Mouse (Mus musculus) myocyte (in vitro differentiated cells): ENCODE data around the gene Gna14. TPM values are rescaled to one million over a fixed set of nuclear protein-coding genes. Genes with fewer than 3 reads are reported as not detected.

Source experiments
- H3K27me3 ChIP-seq: one replicate; pipeline ENCODE4 v1.6.1; 2011; ENCODE audit not compliant: control insufficient read depth, insufficient read depth, insufficient read length
- H3K36me3 ChIP-seq: one replicate; pipeline ENCODE4 v1.6.1; 2011; ENCODE audit not compliant: control insufficient read depth, insufficient read depth
- H3K4me2 ChIP-seq: one replicate; pipeline ENCODE4 v1.6.1; 2011; ENCODE audit warnings: low read depth, control low read depth
- H3K4me3 ChIP-seq: one replicate; pipeline ENCODE4 v1.5.1; 2011; ENCODE audit warnings: mild to moderate bottlenecking, control low read depth, moderate library complexity
- H3K79me2 ChIP-seq: one replicate; pipeline ENCODE4 v1.6.1; 2011; ENCODE audit not compliant: control insufficient read depth, insufficient read depth
- H3ac ChIP-seq: one replicate; pipeline ENCODE4 v1.6.1; 2011; ENCODE audit not compliant: control insufficient read depth, insufficient read length
- CEBPB ChIP-seq: IDR thresholded peaks from 2 replicates; pipeline ENCODE4 v1.6.1; 2011; ENCODE audit warnings: mild to moderate bottlenecking, moderate library complexity; ENCODE audit not compliant: poor library complexity, insufficient read depth, severe bottlenecking
- E2F4 ChIP-seq: IDR thresholded peaks from one replicate; pipeline ENCODE4 v1.6.1; 2011; ENCODE audit warnings: mild to moderate bottlenecking, control low read depth, moderate library complexity; ENCODE audit not compliant: insufficient read depth
- MAX ChIP-seq: IDR thresholded peaks from one replicate; pipeline ENCODE4 v1.6.1; 2011; ENCODE audit warnings: low read depth, mild to moderate bottlenecking, control low read depth
- MYOD1 ChIP-seq, 3 experiments: IDR thresholded peaks; one replicate each; pipeline ENCODE4 v1.6.1; 2011; ENCODE audit warnings: control low read depth in 2 of 3, low read depth in 2 of 3, mild to moderate bottlenecking in 2 of 3, moderate library complexity in 1 of 3; ENCODE audit not compliant: insufficient read length in 2 of 3, control insufficient read depth in 1 of 3
- MYOG ChIP-seq, 3 experiments: IDR thresholded peaks; one replicate each; pipeline ENCODE4 v1.6.1; 2011; ENCODE audit warnings: control low read depth in 2 of 3, low read depth in 2 of 3, mild to moderate bottlenecking in 2 of 3; ENCODE audit not compliant: insufficient read length in 2 of 3, control insufficient read depth in 1 of 3, insufficient read depth in 1 of 3
- POLR2A ChIP-seq: IDR thresholded peaks from one replicate; pipeline ENCODE4 v1.6.1; 2011; ENCODE audit warnings: low read depth, mild to moderate bottlenecking, control low read depth, moderate library complexity; ENCODE audit not compliant: insufficient read length
- POLR2AphosphoS2 ChIP-seq: IDR thresholded peaks from one replicate; pipeline ENCODE4 v1.6.1; 2011; ENCODE audit warnings: low read depth, control low read depth; ENCODE audit not compliant: insufficient read length
- REST ChIP-seq: IDR thresholded peaks from one replicate; pipeline ENCODE4 v1.6.1; 2011; ENCODE audit warnings: mild to moderate bottlenecking, control low read depth, moderate library complexity; ENCODE audit not compliant: insufficient read depth, insufficient read length
- SRF ChIP-seq: IDR thresholded peaks from one replicate; pipeline ENCODE4 v1.6.1; 2011; ENCODE audit warnings: low read depth; ENCODE audit not compliant: control insufficient read depth, insufficient read length
- TCF12 ChIP-seq: IDR thresholded peaks from one replicate; pipeline ENCODE4 v1.6.1; 2011; ENCODE audit warnings: mild to moderate bottlenecking, control low read depth; ENCODE audit not compliant: poor library complexity, insufficient read depth, severe bottlenecking
- TCF3 ChIP-seq: IDR thresholded peaks from one replicate; pipeline ENCODE4 v1.6.1; 2011; ENCODE audit warnings: low read depth, control low read depth; ENCODE audit not compliant: insufficient read length
- USF1 ChIP-seq: IDR thresholded peaks from one replicate; pipeline ENCODE4 v1.6.1; 2011; ENCODE audit warnings: low read depth, mild to moderate bottlenecking, control low read depth, moderate library complexity
- polyA plus RNA-seq: library from polyadenylated mRNA; unstranded; fragments of >200 nt; fragmentation: generic; extraction: Trizol; gene quantifications from one replicate; pipeline ENCODE4 v1.2.1, GENCODE M21; 2012; ENCODE audit warnings: missing spikeins

Gna14 gene
- polyA plus RNA-seq: 0.02 TPM

DNA sequence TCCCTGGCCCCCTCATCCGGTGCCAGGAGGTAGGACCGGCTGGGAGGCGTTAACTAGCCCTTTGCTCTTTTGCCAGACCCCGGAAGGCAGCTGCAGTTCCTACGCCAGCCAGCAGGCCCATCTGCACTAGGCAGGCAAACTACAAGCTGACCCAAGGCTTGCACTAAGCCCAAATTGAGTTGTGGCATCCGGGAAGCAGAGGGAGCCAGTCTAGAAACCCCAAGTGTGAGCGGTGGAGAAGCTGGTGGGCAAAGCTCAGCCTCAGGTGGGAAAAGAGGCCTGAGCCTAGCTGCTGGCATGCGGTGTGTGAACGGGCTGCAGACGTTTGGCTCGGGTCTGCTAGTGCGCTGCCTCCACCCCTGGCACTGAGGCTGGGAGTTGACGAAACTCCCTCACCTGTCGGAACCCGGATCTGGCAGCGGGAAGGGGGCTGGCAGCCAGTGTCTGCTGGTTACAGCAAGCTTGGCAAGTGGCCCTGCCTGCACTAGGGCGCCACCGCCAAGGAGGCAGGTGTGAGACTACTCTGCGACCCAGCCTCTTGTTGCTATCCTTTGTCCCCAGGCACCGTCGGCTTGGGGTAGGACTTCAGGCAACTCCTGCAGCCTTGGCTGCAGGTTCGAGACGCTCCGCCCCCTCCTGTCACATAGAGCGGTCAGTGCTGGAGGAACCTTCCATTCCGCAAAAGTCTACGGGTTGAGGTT lies at the start of gene Gna14:
Gna14 (plus strand) TSS at position 232 of the 701 bp plus-strand sequence.
- Histone ChIP-seq H3K4me2 (peak within 1 kb of the TSS; percentile 38), H3K79me2 (no peaks in the 10 kb centered on the region), H3K36me3 (no peaks in the 10 kb centered on the region), H3K27me3 (peaks cover 13% of the 10 kb centered on the region), H3ac (no peak within 1 kb of the TSS), H3K4me3 (no peak within 1 kb of the TSS)
- TF ChIP-seq USF1: no peak
- no peak for TF ChIP-seq POLR2AphosphoS2
- no peak for TF ChIP-seq CEBPB
- no peak for TF ChIP-seq TCF3

DNA sequence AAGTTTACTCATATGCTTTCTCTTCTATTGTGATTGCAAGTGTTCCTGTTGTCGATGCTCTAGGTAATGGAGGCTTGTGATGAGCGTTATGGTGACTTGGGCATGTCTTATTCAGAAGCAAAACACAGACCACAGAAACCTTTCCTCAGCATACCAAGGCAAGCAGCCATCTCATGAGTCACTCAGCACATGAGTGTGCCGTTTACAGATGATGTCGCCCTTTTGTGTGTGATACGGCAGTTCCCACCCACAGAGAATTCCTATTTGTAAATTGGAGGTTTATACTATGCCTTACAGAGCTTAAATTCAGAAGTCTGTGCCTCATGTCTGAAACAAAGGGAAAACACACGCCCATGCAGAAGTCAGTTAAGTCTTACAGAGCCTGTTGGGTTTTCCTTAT lies 49.0 kb upstream of the Gna14 start:
- peaks cover 19% of the 10 kb centered on the region for H3K36me3 ChIP-seq
- H3K4me3 ChIP-seq: no peak overlapping the region
- no peaks in the 10 kb centered on the region for H3K27me3 ChIP-seq
- H3K4me2 ChIP-seq: peak overlapping the region; percentile 54
- TF ChIP-seq USF1 (no peak), MYOD1 (IDR thresholded peaks at IDR 0.05; ENCODE audit: control insufficient read depth in 1 of 3, insufficient read length in 2 of 3, low read depth in 2 of 3) (peak in 1 of 3 experiments; percentile 33)
- no peak overlapping the region for H3ac ChIP-seq
- no peaks in the 10 kb centered on the region for H3K79me2 ChIP-seq

DNA sequence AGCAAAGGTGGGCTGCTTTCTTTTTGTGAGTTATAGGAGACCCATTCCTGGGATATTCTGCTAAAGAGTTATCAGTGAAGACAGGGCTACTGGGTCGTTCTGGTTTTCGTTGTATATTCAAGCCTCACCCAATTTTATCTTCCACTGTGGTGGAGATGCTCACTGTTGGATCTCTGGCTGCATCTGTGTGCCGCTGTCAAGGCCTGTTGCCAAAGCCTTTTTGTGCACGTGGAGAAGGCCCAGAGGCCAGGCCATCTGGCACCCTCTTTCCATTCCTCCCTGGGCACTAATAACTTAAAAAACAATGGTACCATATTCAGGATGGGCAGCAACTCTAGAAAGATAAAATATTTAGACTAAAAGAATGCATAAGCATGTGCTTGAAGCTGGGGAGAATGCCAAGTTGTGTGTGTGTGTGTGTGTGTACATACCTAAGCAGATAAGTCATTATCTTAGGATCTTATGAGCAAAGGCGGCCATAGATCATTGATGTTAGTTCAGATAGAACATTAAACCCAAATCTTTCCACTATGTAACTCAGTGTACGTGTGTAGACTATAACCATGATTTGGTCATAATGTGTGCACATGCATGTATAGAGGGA lies 45.3 kb upstream of the Gna14 start:
- Histone ChIP-seq H3ac (no peak overlapping the region), H3K36me3 (peaks cover under 1% of the 10 kb centered on the region), H3K4me2 (no peak overlapping the region), H3K27me3 (no peaks in the 10 kb centered on the region), H3K4me3 (no peak overlapping the region), H3K79me2 (no peaks in the 10 kb centered on the region)
- TF ChIP-seq TCF12 (no peak), SRF (no peak), E2F4 (no peak), POLR2A (no peak)

DNA sequence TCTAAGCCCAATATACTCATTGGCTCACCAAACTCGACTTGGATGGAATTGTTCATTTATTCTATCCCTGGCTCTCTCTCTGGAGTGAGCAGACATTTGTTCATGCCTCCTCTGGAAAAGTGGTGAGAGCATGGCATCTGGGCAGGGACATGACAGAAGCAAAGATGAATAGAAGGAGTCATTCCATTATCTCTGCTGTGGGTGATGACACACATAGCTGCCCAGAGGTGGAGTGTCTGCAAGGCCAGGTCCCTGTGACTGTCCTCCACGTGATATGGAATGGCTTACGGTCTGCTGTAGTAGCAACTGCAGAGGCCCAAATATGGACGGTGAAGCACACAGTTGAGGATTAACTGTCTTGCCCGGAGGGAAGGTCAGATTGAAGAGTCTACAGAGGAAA lies 41.2 kb upstream of the Gna14 start:
- H3K4me2 ChIP-seq: no peak overlapping the region
- H3K36me3 ChIP-seq: no peaks in the 10 kb centered on the region
- H3ac ChIP-seq: no peak overlapping the region
- no peak overlapping the region for H3K4me3 ChIP-seq
- H3K79me2 ChIP-seq: no peaks in the 10 kb centered on the region
- no peaks in the 10 kb centered on the region for H3K27me3 ChIP-seq
- TF ChIP-seq POLR2AphosphoS2 (no peak), REST (no peak), POLR2A (no peak), MYOD1 (IDR thresholded peaks at IDR 0.05; ENCODE audit: control insufficient read depth in 1 of 3, insufficient read length in 2 of 3, low read depth in 2 of 3) (no peak), USF1 (no peak), MYOG (IDR thresholded peaks at IDR 0.05; ENCODE audit: control insufficient read depth in 1 of 3, insufficient read depth in 1 of 3, insufficient read length in 2 of 3, low read depth in 2 of 3) (no peak), SRF (no peak)

DNA sequence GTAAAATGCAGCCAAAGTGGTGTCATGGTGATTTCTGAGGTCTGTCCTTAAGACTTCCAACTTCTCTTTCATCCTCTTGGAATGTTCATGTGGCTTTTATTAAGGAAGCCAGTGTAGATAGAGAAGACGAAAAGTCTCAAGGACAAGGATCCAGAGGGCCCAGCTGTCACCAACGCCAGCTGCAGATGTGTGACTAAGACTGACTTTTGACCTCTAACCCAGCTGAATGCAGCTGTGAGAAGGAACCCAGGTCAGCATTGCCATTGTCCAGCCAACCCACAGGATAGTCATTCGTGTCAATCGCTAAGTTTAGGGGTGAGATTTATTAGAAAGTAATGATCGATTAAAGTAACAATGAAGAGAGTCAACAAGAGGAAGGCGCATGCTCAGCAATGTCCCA lies 32.5 kb upstream of the Gna14 start:
- Histone ChIP-seq H3K79me2 (no peaks in the 10 kb centered on the region), H3K27me3 (no peaks in the 10 kb centered on the region)
- peak in 2 of 3 experiments; percentile 25 to 32 for TF ChIP-seq MYOD1 (IDR thresholded peaks at IDR 0.05; ENCODE audit: control insufficient read depth in 1 of 3, insufficient read length in 2 of 3, low read depth in 2 of 3)
- TF ChIP-seq SRF: no peak

DNA sequence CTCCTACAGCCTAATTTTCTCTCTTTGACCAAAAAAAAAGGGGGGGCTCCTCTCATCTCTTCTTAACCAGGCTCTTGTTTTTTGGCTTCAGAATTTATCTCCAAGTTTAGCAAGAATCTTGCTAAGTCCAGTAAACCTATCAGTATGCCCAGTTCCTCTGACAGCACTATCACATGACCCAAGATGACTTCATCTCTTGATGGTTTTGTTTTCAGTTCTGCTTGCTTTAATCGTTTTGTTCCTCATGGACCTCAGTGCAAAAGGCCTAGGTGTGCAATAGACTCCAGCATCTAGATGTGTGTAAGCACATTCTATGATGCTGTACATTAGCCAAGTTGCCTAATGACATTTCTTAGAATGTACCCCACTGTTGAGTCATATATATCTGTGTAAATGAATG lies 27.8 kb upstream of the Gna14 start:
- Histone ChIP-seq H3K79me2 (no peaks in the 10 kb centered on the region), H3ac (no peak overlapping the region), H3K36me3 (no peaks in the 10 kb centered on the region), H3K27me3 (no peaks in the 10 kb centered on the region), H3K4me2 (no peak overlapping the region), H3K4me3 (no peak overlapping the region)
- TF ChIP-seq MAX: no peak
- TF ChIP-seq E2F4: no peak
- no peak for TF ChIP-seq REST
- TF ChIP-seq USF1: no peak
- no peak for TF ChIP-seq TCF3
- no peak for TF ChIP-seq SRF
- no peak for TF ChIP-seq POLR2A
- no peak for TF ChIP-seq POLR2AphosphoS2
- no peak for TF ChIP-seq MYOD1 (IDR thresholded peaks at IDR 0.05; ENCODE audit: control insufficient read depth in 1 of 3, insufficient read length in 2 of 3, low read depth in 2 of 3)
- no peak for TF ChIP-seq MYOG (IDR thresholded peaks at IDR 0.05; ENCODE audit: control insufficient read depth in 1 of 3, insufficient read depth in 1 of 3, insufficient read length in 2 of 3, low read depth in 2 of 3)
- TF ChIP-seq CEBPB: no peak
- no peak for TF ChIP-seq TCF12

More for the DNA sequence above, 32.5 kb upstream of the Gna14 start:
- no peak overlapping the region for H3K4me3 ChIP-seq
- H3K36me3 ChIP-seq: no peaks in the 10 kb centered on the region
- H3K4me2 ChIP-seq: no peak overlapping the region
- H3ac ChIP-seq: no peak overlapping the region
